Mouse (Mus musculus) neural tube, embryonic 14.5 days (tissue): ENCODE measurements around the gene Apobec3. TPM values are rescaled to one million over a fixed set of nuclear protein-coding genes. Genes with fewer than 3 reads are reported as not detected.
A peak's percentile ranks its signal among the peaks of the same experiment; 100 is the strongest.

Experiments
- ATAC-seq: fragments of 200-750 bp; cut with Nextera tagmentation; 2 replicates; pipeline ENCODE4 v1.8.0; 2017; ENCODE audit warnings: low read depth, mild to moderate bottlenecking, moderate TSS enrichment, moderate library complexity
- H3K27ac ChIP-seq: fragments of 300-500 bp; sonication (generic); 2 replicates; pipeline ENCODE4 v1.5.1; 2014; ENCODE audit warnings: low read depth, mild to moderate bottlenecking, control low read depth, low read length, moderate library complexity, mixed read lengths
- H3K27me3 ChIP-seq: fragments of 300-500 bp; sonication (generic); 2 replicates; pipeline ENCODE4 v1.6.1; 2014; ENCODE audit warnings: low read length; ENCODE audit not compliant: control insufficient read depth, insufficient read depth
- H3K36me3 ChIP-seq: fragments of 300-500 bp; sonication (generic); 2 replicates; pipeline ENCODE4 v1.6.1; 2014; ENCODE audit warnings: low read length, mixed read lengths; ENCODE audit not compliant: control insufficient read depth, insufficient read depth
- H3K4me1 ChIP-seq: fragments of 300-500 bp; sonication (generic); 2 replicates; pipeline ENCODE4 v1.6.1; 2014; ENCODE audit warnings: low read length; ENCODE audit not compliant: control insufficient read depth, insufficient read depth
- H3K4me2 ChIP-seq: fragments of 300-500 bp; sonication (generic); 2 replicates; pipeline ENCODE4 v1.6.1; 2014; ENCODE audit warnings: mild to moderate bottlenecking, low read depth, low read length, control low read depth
- H3K4me3 ChIP-seq: fragments of 300-500 bp; sonication (generic); 2 replicates; pipeline ENCODE4 v1.5.1; 2014; ENCODE audit warnings: low read depth, low read length, control low read depth, mixed read lengths
- H3K9ac ChIP-seq: fragments of 300-500 bp; sonication (generic); replicated peaks from 2 replicates; pipeline ENCODE4 v1.6.1; 2014; ENCODE audit warnings: low read depth, mild to moderate bottlenecking, control low read depth, low read length, mixed read lengths
- H3K9me3 ChIP-seq: fragments of 300-500 bp; sonication (generic); 2 replicates; pipeline ENCODE4 v1.6.1; 2016; ENCODE audit warnings: low read length; ENCODE audit not compliant: control insufficient read depth
- WGBS: fragments of 180-500 bp; shearing (Covaris S2); extraction: QIAGEN DNeasy Blood & Tissue Kit; methylation state at CpG from one replicate; pipeline ENCODE4 v1.1.7; 2014; 5-methylcytosine and 5-hydroxymethylcytosine counted together
- polyA plus RNA-seq: library from polyadenylated mRNA; unstranded; fragments of >200 nt; fragmentation: Nextera tagmentation; extraction: Ambion mirVana; gene quantifications from 2 replicates; pipeline ENCODE4 v1.2.1, GENCODE M21; 2014

Apobec3 gene
- polyA plus RNA-seq, 1 experiment from 2014 or later = 2.3 TPM

GRCm38 (mm10) chr15:79913761-79914346, 22.4 kb downstream of the Apobec3 start:
- Histone ChIP-seq H3K9me3 (no peaks in the 10 kb centered on the region), H3K27me3 (no peaks in the 10 kb centered on the region), H3K4me1 (no peaks in the 10 kb centered on the region), H3K4me2 (no peak overlapping the region), H3K27ac (no peak overlapping the region), H3K36me3 (no peaks in the 10 kb centered on the region), H3K9ac (no peak overlapping the region), H3K4me3 (no peak overlapping the region)
- ATAC-seq = no peak
- 93% methylated on average over 6 of the region's 6 CpGs for WGBS

GRCm38 (mm10) chr15:79914357-79914756, 22.9 kb downstream of the Apobec3 start:
- H3K4me3 ChIP-seq = no peak overlapping the region
- ATAC-seq = no peak
- H3K9me3 ChIP-seq = no peaks in the 10 kb centered on the region
- H3K27me3 ChIP-seq = no peaks in the 10 kb centered on the region
- H3K4me2 ChIP-seq = no peak overlapping the region
- H3K9ac ChIP-seq = no peak overlapping the region
- H3K27ac ChIP-seq = no peak overlapping the region
- H3K36me3 ChIP-seq = no peaks in the 10 kb centered on the region
- no peaks in the 10 kb centered on the region for H3K4me1 ChIP-seq
- 91% methylated on average over 3 of the region's 3 CpGs for WGBS

- H3K4me2 ChIP-seq = no peak overlapping the region
- H3K36me3 ChIP-seq = no peaks in the 10 kb centered on the region
- H3K9ac ChIP-seq = no peak overlapping the region
- no peaks in the 10 kb centered on the region for H3K9me3 ChIP-seq
- H3K27ac ChIP-seq = no peak overlapping the region
- H3K4me1 ChIP-seq = no peaks in the 10 kb centered on the region
- no peak for ATAC-seq
- H3K4me3 ChIP-seq = no peak overlapping the region
- no peaks in the 10 kb centered on the region for H3K27me3 ChIP-seq
- 83% methylated on average over 5 of the region's 5 CpGs for WGBS
These were observed 24.7 kb downstream of the Apobec3 start for GRCm38 (mm10) chr15:79916150-79916549.

GRCm38 (mm10) chr15:79917111-79917720, 25.8 kb downstream of the Apobec3 start:
- Histone ChIP-seq H3K4me2 (no peak overlapping the region), H3K27ac (no peak overlapping the region), H3K27me3 (no peaks in the 10 kb centered on the region), H3K4me3 (no peak overlapping the region), H3K36me3 (no peaks in the 10 kb centered on the region), H3K4me1 (no peaks in the 10 kb centered on the region), H3K9me3 (no peaks in the 10 kb centered on the region), H3K9ac (no peak overlapping the region)
- WGBS = 96% methylated on average over 14 of the region's 14 CpGs
- ATAC-seq = no peak

GRCm38 (mm10) chr15:79918485-79918884, 27.0 kb downstream of the Apobec3 start:
- Histone ChIP-seq H3K27ac (no peak overlapping the region), H3K4me2 (no peak overlapping the region), H3K4me3 (no peak overlapping the region), H3K9me3 (no peaks in the 10 kb centered on the region), H3K36me3 (no peaks in the 10 kb centered on the region), H3K27me3 (no peaks in the 10 kb centered on the region), H3K4me1 (no peaks in the 10 kb centered on the region), H3K9ac (no peak overlapping the region)
- WGBS = 94% methylated on average over 16 of the region's 16 CpGs
- ATAC-seq = no peak

GRCm38 (mm10) chr15:79919787-79920186, 28.3 kb downstream of the Apobec3 start:
- H3K4me2 ChIP-seq = no peak overlapping the region
- H3K36me3 ChIP-seq = no peaks in the 10 kb centered on the region
- H3K27ac ChIP-seq = no peak overlapping the region
- H3K27me3 ChIP-seq = no peaks in the 10 kb centered on the region
- H3K9me3 ChIP-seq = no peaks in the 10 kb centered on the region
- H3K4me3 ChIP-seq = no peak overlapping the region
- no peak for ATAC-seq
- 56% methylated on average over 2 of the region's 2 CpGs for WGBS
- no peaks in the 10 kb centered on the region for H3K4me1 ChIP-seq
- H3K9ac ChIP-seq = no peak overlapping the region

GRCm38 (mm10) chr15:79926856-79927416, 35.5 kb downstream of the Apobec3 start:
- peak overlapping the region; percentile 62 for H3K9ac ChIP-seq
- H3K27ac ChIP-seq = peak overlapping the region; percentile 2; the same call in 1 of the 2 replicates
- peak overlapping the region; percentile 49; the same call in 1 of the 2 replicates for H3K4me3 ChIP-seq
- WGBS = 85% methylated on average over 11 of the region's 11 CpGs
- H3K9me3 ChIP-seq = no peaks in the 10 kb centered on the region
- H3K4me1 ChIP-seq = peaks cover 8% of the 10 kb centered on the region; the same call in 1 of the 2 replicates
- H3K4me2 ChIP-seq = peak overlapping the region; percentile 76
- no peak; the same call in 1 of the 2 replicates for ATAC-seq
- no peaks in the 10 kb centered on the region for H3K36me3 ChIP-seq
- no peaks in the 10 kb centered on the region for H3K27me3 ChIP-seq

GRCm38 (mm10) chr15:79927637-79928122, 36.2 kb downstream of the Apobec3 start:
- no peaks in the 10 kb centered on the region for H3K9me3 ChIP-seq
- peak overlapping the region; percentile 62 for H3K9ac ChIP-seq
- H3K27ac ChIP-seq = peak overlapping the region; percentile 67
- H3K4me2 ChIP-seq = peak overlapping the region; percentile 76
- ATAC-seq = peak; percentile 88
- peaks cover 8% of the 10 kb centered on the region; the same call in 1 of the 2 replicates for H3K4me1 ChIP-seq
- H3K4me3 ChIP-seq = peak overlapping the region; percentile 49
- no peaks in the 10 kb centered on the region for H3K27me3 ChIP-seq
- no peaks in the 10 kb centered on the region for H3K36me3 ChIP-seq
- under 1% methylated on average over 29 of the region's 29 CpGs for WGBS

GRCm38 (mm10) chr15:79928316-79928715, 36.9 kb downstream of the Apobec3 start:
- Histone ChIP-seq H3K9ac (no peak overlapping the region), H3K9me3 (no peaks in the 10 kb centered on the region), H3K4me1 (peaks cover 8% of the 10 kb centered on the region; the same call in 1 of the 2 replicates), H3K27me3 (peaks cover 2% of the 10 kb centered on the region; the same call in 1 of the 2 replicates), H3K4me2 (peak overlapping the region; percentile 76), H3K36me3 (no peaks in the 10 kb centered on the region), H3K27ac (no peak overlapping the region), H3K4me3 (peak overlapping the region; percentile 49)
- WGBS = 86% methylated on average over 3 of the region's 3 CpGs
- ATAC-seq = no peak
